Mouse (Mus musculus) forebrain, embryonic 12.5 days (tissue): ENCODE results near the gene Hist1h2bl. TPM values are rescaled to one million over a fixed set of nuclear protein-coding genes. Genes with fewer than 3 reads are reported as not detected.
"Not testable (repeated sequence)": the region's sequence is repeated elsewhere in the genome, so short reads cannot be mapped to it uniquely, and the experiment has no call there.

ENCODE experiments used
- ATAC-seq: fragments of 200-750 bp; cut with Nextera tagmentation; 2 replicates; pipeline ENCODE4 v1.8.0; 2017; ENCODE audit warnings: moderate TSS enrichment; ENCODE audit not compliant: low FRiP score
- H3K27ac ChIP-seq: fragments of 300-500 bp; sonication (generic); 2 replicates; pipeline ENCODE4 v1.5.1; 2016; ENCODE audit warnings: mild to moderate bottlenecking
- H3K27me3 ChIP-seq: fragments of 300-500 bp; sonication (generic); 2 replicates; pipeline ENCODE4 v1.6.1; 2016; ENCODE audit warnings: mild to moderate bottlenecking
- H3K36me3 ChIP-seq: fragments of 300-500 bp; sonication (generic); replicated peaks from 2 replicates; pipeline ENCODE4 v1.6.1; 2016; ENCODE audit warnings: mild to moderate bottlenecking
- H3K4me1 ChIP-seq: fragments of 300-500 bp; sonication (generic); 2 replicates; pipeline ENCODE4 v1.6.1; 2016
- H3K4me2 ChIP-seq: fragments of 300-500 bp; sonication (generic); 2 replicates; pipeline ENCODE4 v1.6.1; 2016; ENCODE audit warnings: mild to moderate bottlenecking, moderate library complexity
- H3K4me3 ChIP-seq: fragments of 300-500 bp; sonication (generic); replicated peaks from 2 replicates; pipeline ENCODE4 v1.5.1; 2016; ENCODE audit warnings: mild to moderate bottlenecking
- H3K9ac ChIP-seq: fragments of 300-500 bp; sonication (generic); 2 replicates; pipeline ENCODE4 v1.6.1; 2016; ENCODE audit warnings: mild to moderate bottlenecking
- H3K9me3 ChIP-seq: fragments of 300-500 bp; sonication (generic); 2 replicates; pipeline ENCODE4 v1.6.1; 2016
- WGBS: fragments of 180-500 bp; shearing (Covaris S2); methylation state at CpG from one replicate; pipeline ENCODE4 v1.1.7; 2016; 5-methylcytosine and 5-hydroxymethylcytosine counted together
- polyA plus RNA-seq: library from polyadenylated mRNA; unstranded; fragments of >200 nt; fragmentation: Nextera tagmentation; extraction: Ambion mirVana; gene quantifications from 2 replicates; pipeline ENCODE4 v1.2.1, GENCODE M21; 2016

The Hist1h2bl gene
- polyA plus RNA-seq, 1 experiment from 2014 or later: 4.8 TPM

GRCm38 (mm10) chr13:21745006-21745405, 29.1 kb upstream of the Hist1h2bl start:
- no peaks in the 10 kb centered on the region for H3K9me3 ChIP-seq
- H3K27me3 ChIP-seq: no peaks in the 10 kb centered on the region
- no peak overlapping the region for H3K9ac ChIP-seq
- no peak for ATAC-seq
- H3K4me2 ChIP-seq: no peak overlapping the region
- no peaks in the 10 kb centered on the region for H3K36me3 ChIP-seq
- WGBS: 92% methylated on average over 1 of the region's 1 CpGs
- no peak overlapping the region for H3K27ac ChIP-seq
- no peak overlapping the region for H3K4me3 ChIP-seq
- H3K4me1 ChIP-seq: peaks cover 17% of the 10 kb centered on the region

- ATAC-seq: peak; percentile 93
These were observed 19.2 kb upstream of the Hist1h2bl start, which contains the start of gene Hist1h4j for GRCm38 (mm10) chr13:21734906-21735767. TSS of gene Hist1h4j (plus strand) at chr13:21735064.

GRCm38 (mm10) chr13:21734010-21734905, 18.3 kb upstream of the Hist1h2bl start:
- Histone ChIP-seq H3K4me1 (peaks cover 16% of the 10 kb centered on the region; the same call in 1 of the 2 replicates), H3K9me3 (no peaks in the 10 kb centered on the region), H3K36me3 (no peaks in the 10 kb centered on the region), H3K9ac (peak overlapping the region; percentile 56), H3K27ac (peak overlapping the region; percentile 98), H3K4me2 (peak overlapping the region; percentile 60), H3K4me3 (peak overlapping the region; percentile 51), H3K27me3 (no peaks in the 10 kb centered on the region)
- peak; percentile 81 for ATAC-seq
- WGBS: under 1% methylated on average over 21 of the region's 21 CpGs

More at GRCm38 (mm10) chr13:21734906-21735767, 19.2 kb upstream of the Hist1h2bl start, which contains the start of gene Hist1h4j:
- H3K27me3 ChIP-seq, H3K9me3 ChIP-seq, H3K36me3 ChIP-seq: not testable (repeated sequence)
- WGBS: 0% methylated on average over 51 of the region's 56 CpGs
- H3K4me1 ChIP-seq: peaks cover 16% of the 10 kb centered on the region; the same call in 1 of the 2 replicates
- peak within 1 kb of the TSS; percentile 98 for H3K27ac ChIP-seq
- H3K4me2 ChIP-seq: peak within 1 kb of the TSS; percentile 60
- H3K4me3 ChIP-seq: peak within 1 kb of the TSS; percentile 51
- peak within 1 kb of the TSS; percentile 56 for H3K9ac ChIP-seq

GRCm38 (mm10) chr13:21733466-21733865, 17.5 kb upstream of the Hist1h2bl start:
- Histone ChIP-seq H3K36me3 (no peaks in the 10 kb centered on the region), H3K4me3 (no peak overlapping the region), H3K27me3 (no peaks in the 10 kb centered on the region), H3K27ac (peak overlapping the region; percentile 98), H3K9ac (peak overlapping the region; percentile 36; the same call in 1 of the 2 replicates), H3K4me2 (no peak overlapping the region), H3K4me1 (peaks cover 16% of the 10 kb centered on the region; the same call in 1 of the 2 replicates), H3K9me3 (no peaks in the 10 kb centered on the region)
- WGBS: 63% methylated on average over 5 of the region's 5 CpGs
- no peak for ATAC-seq

GRCm38 (mm10) chr13:21729544-21729943, 13.6 kb upstream of the Hist1h2bl start:
- no peaks in the 10 kb centered on the region for H3K36me3 ChIP-seq
- no peak overlapping the region for H3K4me3 ChIP-seq
- H3K27ac ChIP-seq: no peak overlapping the region
- ATAC-seq: no peak
- no peak overlapping the region for H3K4me2 ChIP-seq
- no peak overlapping the region for H3K9ac ChIP-seq
- H3K27me3 ChIP-seq: no peaks in the 10 kb centered on the region
- peaks cover 22% of the 10 kb centered on the region for H3K4me1 ChIP-seq
- 48% methylated on average over 1 of the region's 1 CpGs for WGBS
- H3K9me3 ChIP-seq: no peaks in the 10 kb centered on the region

GRCm38 (mm10) chr13:21727948-21728572, 12.1 kb upstream of the Hist1h2bl start:
- peak overlapping the region; percentile 63 for H3K27ac ChIP-seq
- peaks cover 14% of the 10 kb centered on the region for H3K4me1 ChIP-seq
- no peak overlapping the region for H3K4me3 ChIP-seq
- H3K9me3 ChIP-seq: no peaks in the 10 kb centered on the region
- no peaks in the 10 kb centered on the region for H3K27me3 ChIP-seq
- peak; percentile 66; the same call in 1 of the 2 replicates for ATAC-seq
- WGBS: 23% methylated on average over 11 of the region's 11 CpGs
- no peak overlapping the region for H3K9ac ChIP-seq
- H3K4me2 ChIP-seq: no peak overlapping the region
- no peaks in the 10 kb centered on the region for H3K36me3 ChIP-seq

GRCm38 (mm10) chr13:21722993-21723836, 7.3 kb upstream of the Hist1h2bl start:
- peak overlapping the region; percentile 7; the same call in 1 of the 2 replicates for H3K4me3 ChIP-seq
- no peaks in the 10 kb centered on the region for H3K9me3 ChIP-seq
- H3K4me1 ChIP-seq: peaks cover 38% of the 10 kb centered on the region
- H3K9ac ChIP-seq: no peak overlapping the region; the same call in 1 of the 2 replicates
- H3K27ac ChIP-seq: peak overlapping the region; percentile 95
- WGBS: 25% methylated on average over 5 of the region's 5 CpGs
- H3K36me3 ChIP-seq: no peaks in the 10 kb centered on the region
- no peaks in the 10 kb centered on the region for H3K27me3 ChIP-seq
- peak overlapping the region; percentile 62 for H3K4me2 ChIP-seq
- no peak for ATAC-seq

GRCm38 (mm10) chr13:21722373-21722925, 6.5 kb upstream of the Hist1h2bl start:
- peaks cover 34% of the 10 kb centered on the region for H3K4me1 ChIP-seq
- H3K9me3 ChIP-seq: no peaks in the 10 kb centered on the region
- H3K27me3 ChIP-seq: no peaks in the 10 kb centered on the region
- H3K27ac ChIP-seq: peak overlapping the region; percentile 95
- H3K9ac ChIP-seq: peak overlapping the region; percentile 63
- ATAC-seq: peak; percentile 12
- 2% methylated on average over 11 of the region's 11 CpGs for WGBS
- peak overlapping the region; percentile 62 for H3K4me2 ChIP-seq
- H3K4me3 ChIP-seq: peak overlapping the region; percentile 40
- H3K36me3 ChIP-seq: no peaks in the 10 kb centered on the region

- peak within 1 kb of the TSS; percentile 68 for H3K9ac ChIP-seq
- peaks cover 31% of the 10 kb centered on the region for H3K4me1 ChIP-seq
- H3K9me3 ChIP-seq, H3K36me3 ChIP-seq, H3K27me3 ChIP-seq: not testable (repeated sequence)
- peak within 1 kb of the TSS; percentile 62 for H3K4me2 ChIP-seq
- peak within 1 kb of the TSS; percentile 95 for H3K27ac ChIP-seq
- peak within 1 kb of the TSS; percentile 40 for H3K4me3 ChIP-seq
- under 1% methylated on average over 32 of the region's 37 CpGs for WGBS
- ATAC-seq: peak; percentile 96
These were observed 5.9 kb upstream of the Hist1h2bl start, which contains the start of gene Hist1h2bm for GRCm38 (mm10) chr13:21721757-21722372. TSS of gene Hist1h2bm (plus strand) at chr13:21722044.

GRCm38 (mm10) chr13:21721107-21721756, 5.3 kb upstream of the Hist1h2bl start:
- H3K36me3 ChIP-seq, H3K27me3 ChIP-seq, H3K9me3 ChIP-seq: not testable (repeated sequence)
- Histone ChIP-seq H3K4me2 (peak overlapping the region; percentile 62), H3K4me3 (peak overlapping the region; percentile 40), H3K27ac (peak overlapping the region; percentile 95), H3K4me1 (peaks cover 33% of the 10 kb centered on the region), H3K9ac (peak overlapping the region; percentile 68)
- 2% methylated on average over 21 of the region's 44 CpGs for WGBS
- ATAC-seq: peak; percentile 13; the same call in 1 of the 2 replicates
